Mouse (Mus musculus): ENCODE results near the gene Tspan10. TPM values are rescaled to one million over a fixed set of nuclear protein-coding genes. Genes with fewer than 3 reads are reported as not detected.
"Not testable (repeated sequence)": the region's sequence is repeated elsewhere in the genome, so short reads cannot be mapped to it uniquely, and the experiment has no call there.

The Tspan10 gene
- polyA plus RNA-seq (2015; fragmentation: Nextera tagmentation; extraction: Ambion mirVana) = not detected in 2 replicates

DNA sequence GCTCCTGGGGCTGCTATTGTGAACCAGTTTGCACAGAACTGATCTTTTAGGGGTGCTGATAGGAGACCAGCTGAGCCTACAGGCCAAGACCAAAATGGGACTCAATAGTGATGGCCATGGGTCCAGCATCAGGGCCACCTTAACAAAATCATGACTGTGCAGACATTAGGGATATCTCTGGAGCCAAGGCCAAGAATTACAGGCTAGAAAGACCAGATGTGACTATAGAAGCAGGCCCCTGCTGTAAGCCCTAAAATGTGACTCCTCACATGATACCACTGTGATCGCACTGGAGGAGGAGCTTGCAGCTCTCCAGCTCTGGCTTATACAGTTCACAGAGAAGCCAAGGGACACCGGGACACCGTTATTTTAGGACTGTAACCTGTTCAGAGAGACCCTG is at the start of gene Tspan10:
Gene Tspan10 (plus strand): TSS at position 301 of the 400 bp plus-strand sequence.
- no peaks in the 10 kb centered on the region for H3K27me3 ChIP-seq
- ATAC-seq (ENCODE audit: borderline replicate concordance, extremely low read depth, low FRiP score, low TSS enrichment) = no peak
- H3K4me2 ChIP-seq = no peak within 1 kb of the TSS
- H3K9ac ChIP-seq = no peak within 1 kb of the TSS
- no peaks in the 10 kb centered on the region for H3K9me3 ChIP-seq
- no peak within 1 kb of the TSS for H3K27ac ChIP-seq
- H3K4me3 ChIP-seq = no peak within 1 kb of the TSS
- 82% methylated on average over 3 of the region's 3 CpGs for WGBS
- H3K4me1 ChIP-seq = no peaks in the 10 kb centered on the region
- H3K36me3 ChIP-seq = no peaks in the 10 kb centered on the region

DNA sequence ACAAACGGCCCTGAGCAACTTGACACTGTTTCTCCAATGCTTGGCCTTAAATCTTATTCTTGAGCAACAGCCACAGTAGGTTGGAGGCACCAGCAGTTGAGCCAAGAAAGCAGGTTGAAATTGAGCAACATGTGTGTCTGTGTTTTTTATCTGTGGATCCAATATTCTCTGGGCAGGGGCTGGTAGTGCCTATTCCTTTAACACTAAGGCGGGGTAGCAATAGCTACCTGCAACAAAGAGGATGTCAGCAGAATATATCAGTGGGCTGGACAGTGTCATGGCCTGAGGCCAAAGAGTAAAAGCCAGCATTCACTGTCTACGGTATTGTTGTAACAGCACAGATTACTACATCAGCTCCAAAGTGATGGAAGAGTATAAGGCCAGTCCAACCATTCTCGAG is 46.8 kb upstream of the Tspan10 start:
- H3K36me3 ChIP-seq = peaks cover 79% of the 10 kb centered on the region
- WGBS = 78% methylated on average over 4 of the region's 4 CpGs
- no peak for ATAC-seq (ENCODE audit: borderline replicate concordance, extremely low read depth, low FRiP score, low TSS enrichment)

DNA sequence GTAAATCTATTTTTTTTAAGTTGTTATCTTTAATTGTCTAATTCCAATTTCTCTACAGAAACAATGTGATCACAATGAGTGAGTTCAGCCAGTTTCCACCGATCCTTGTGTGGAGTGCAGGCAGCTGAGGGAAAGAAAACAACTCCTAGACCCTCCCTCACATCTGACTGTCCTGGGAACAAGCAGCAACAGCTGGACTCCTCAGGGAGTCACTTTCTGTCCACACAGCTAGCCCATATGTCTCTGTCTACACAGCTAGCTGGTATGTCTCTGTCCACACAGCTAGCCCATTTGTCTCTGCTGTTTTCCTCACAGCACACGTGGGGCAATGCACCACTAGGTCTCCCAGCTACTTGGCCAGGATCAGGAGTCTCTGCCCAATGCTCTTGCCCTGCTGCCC is 44.8 kb upstream of the Tspan10 start:
- WGBS = 71% methylated on average over 2 of the region's 2 CpGs
- Histone ChIP-seq H3K4me2 (no peak overlapping the region), H3K4me1 (no peaks in the 10 kb centered on the region), H3K36me3 (peaks cover 78% of the 10 kb centered on the region), H3K27ac (no peak overlapping the region), H3K9ac (no peak overlapping the region), H3K9me3 (no peaks in the 10 kb centered on the region), H3K4me3 (no peak overlapping the region), H3K27me3 (no peaks in the 10 kb centered on the region)
- no peak for ATAC-seq (ENCODE audit: borderline replicate concordance, extremely low read depth, low FRiP score, low TSS enrichment)

More for the DNA sequence above, 46.8 kb upstream of the Tspan10 start:
- no peak overlapping the region for H3K4me2 ChIP-seq
- H3K27me3 ChIP-seq = no peaks in the 10 kb centered on the region
- no peaks in the 10 kb centered on the region for H3K4me1 ChIP-seq
- H3K9me3 ChIP-seq = no peaks in the 10 kb centered on the region
- H3K9ac ChIP-seq = no peak overlapping the region
- no peak overlapping the region for H3K27ac ChIP-seq
- no peak overlapping the region for H3K4me3 ChIP-seq

DNA sequence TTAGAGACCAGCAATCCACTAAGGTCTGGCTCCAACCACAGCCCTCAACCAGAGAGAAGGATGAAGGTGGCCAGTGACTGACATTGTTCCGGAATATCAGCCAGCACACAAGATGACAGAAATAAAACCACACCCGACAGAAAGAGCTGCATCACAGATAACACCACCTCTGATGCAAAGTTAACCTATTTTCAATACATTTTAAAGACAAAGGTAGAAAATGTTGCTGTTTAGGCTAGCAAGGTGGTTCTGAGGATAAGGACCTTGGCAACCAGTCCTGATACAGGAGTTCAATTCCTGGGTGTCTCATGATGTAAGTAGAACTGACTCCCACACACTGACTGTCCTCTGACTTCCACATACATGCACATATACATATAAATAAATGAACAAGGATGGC is 43.1 kb upstream of the Tspan10 start:
- H3K9me3 ChIP-seq = no peaks in the 10 kb centered on the region
- WGBS = 87% methylated on average over 2 of the region's 2 CpGs
- H3K27ac ChIP-seq = no peak overlapping the region
- H3K4me3 ChIP-seq = no peak overlapping the region
- ATAC-seq (ENCODE audit: borderline replicate concordance, extremely low read depth, low FRiP score, low TSS enrichment) = no peak
- H3K4me2 ChIP-seq = no peak overlapping the region
- H3K4me1 ChIP-seq = no peaks in the 10 kb centered on the region
- no peak overlapping the region for H3K9ac ChIP-seq
- H3K27me3 ChIP-seq = no peaks in the 10 kb centered on the region
- H3K36me3 ChIP-seq = peaks cover 78% of the 10 kb centered on the region

DNA sequence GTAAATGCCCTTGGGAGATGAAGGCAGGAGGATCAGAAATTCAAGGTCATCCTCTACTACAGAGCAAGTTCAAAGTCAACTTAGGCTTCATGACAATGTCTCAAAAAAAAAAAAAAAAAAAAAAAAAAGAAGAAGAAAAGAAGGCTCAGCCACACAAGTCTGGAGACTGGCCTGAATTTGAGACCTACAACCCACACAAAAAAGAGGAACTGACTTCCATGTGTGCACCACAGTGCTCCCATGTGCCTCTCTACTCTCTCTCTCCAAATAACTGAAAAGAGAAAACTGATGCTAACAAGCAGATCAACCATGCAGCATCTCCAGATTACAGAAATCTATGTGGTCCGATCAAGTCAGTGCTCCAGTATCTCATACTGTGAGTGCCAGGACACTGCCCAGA is 37.6 kb upstream of the Tspan10 start:
- Histone ChIP-seq H3K4me2 (no peak overlapping the region), H3K4me3 (no peak overlapping the region), H3K4me1 (no peaks in the 10 kb centered on the region), H3K9ac (no peak overlapping the region), H3K36me3 (peaks cover 86% of the 10 kb centered on the region), H3K27ac (no peak overlapping the region), H3K9me3 (no peaks in the 10 kb centered on the region), H3K27me3 (no peaks in the 10 kb centered on the region)
- ATAC-seq (ENCODE audit: borderline replicate concordance, extremely low read depth, low FRiP score, low TSS enrichment) = no peak
- 86% methylated on average over 1 of the region's 1 CpGs for WGBS

DNA sequence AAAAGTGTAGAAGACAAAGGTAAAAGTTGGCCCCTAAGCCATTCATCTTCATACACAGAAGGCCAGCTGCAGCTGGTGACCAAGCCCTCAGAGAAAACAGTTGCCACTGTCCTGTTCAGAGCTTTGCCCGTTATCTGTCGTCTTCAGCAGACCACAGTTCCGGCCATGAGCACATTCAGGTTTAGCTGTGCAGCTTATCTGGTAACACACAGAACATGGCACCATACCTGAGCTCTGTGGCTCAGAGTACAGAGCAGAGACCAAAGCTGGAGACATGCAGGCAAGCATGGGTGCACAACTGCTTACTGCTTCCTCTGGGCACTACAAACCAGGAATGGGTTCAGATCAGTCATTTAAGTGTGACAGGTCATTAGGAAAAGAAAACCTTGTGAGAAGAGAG is 36.6 kb upstream of the Tspan10 start:
- Histone ChIP-seq H3K4me1 (no peaks in the 10 kb centered on the region), H3K4me2 (no peak overlapping the region), H3K27ac (no peak overlapping the region), H3K36me3 (peaks cover 86% of the 10 kb centered on the region), H3K9ac (no peak overlapping the region), H3K27me3 (no peaks in the 10 kb centered on the region), H3K9me3 (no peaks in the 10 kb centered on the region), H3K4me3 (no peak overlapping the region)
- 94% methylated on average over 3 of the region's 3 CpGs for WGBS
- ATAC-seq (ENCODE audit: borderline replicate concordance, extremely low read depth, low FRiP score, low TSS enrichment) = no peak

DNA sequence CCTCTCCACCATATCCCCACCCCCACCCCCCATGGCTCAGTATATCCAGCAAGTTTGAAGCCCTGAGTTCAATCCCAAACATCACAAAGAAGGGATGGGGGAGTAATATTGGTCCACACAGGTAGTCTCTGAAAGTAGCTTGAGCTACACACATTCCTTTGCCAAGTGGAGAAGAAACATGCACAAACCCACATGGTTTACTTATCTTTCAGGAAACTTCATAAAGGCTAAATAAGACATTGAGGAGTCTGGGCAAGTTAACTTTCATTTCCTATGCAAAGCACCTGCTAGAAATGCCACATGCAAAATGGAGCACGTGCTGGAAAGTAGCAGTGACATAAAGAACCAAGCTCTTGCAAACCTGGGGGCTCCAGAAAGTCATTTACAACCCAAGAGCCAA is 36.0 kb upstream of the Tspan10 start:
- peaks cover 86% of the 10 kb centered on the region for H3K36me3 ChIP-seq
- H3K9me3 ChIP-seq = no peaks in the 10 kb centered on the region
- no peaks in the 10 kb centered on the region for H3K27me3 ChIP-seq
- H3K4me2 ChIP-seq = no peak overlapping the region
- ATAC-seq (ENCODE audit: borderline replicate concordance, extremely low read depth, low FRiP score, low TSS enrichment) = no peak
- no peaks in the 10 kb centered on the region for H3K4me1 ChIP-seq
- no peak overlapping the region for H3K4me3 ChIP-seq
- H3K9ac ChIP-seq = no peak overlapping the region
- 77% methylated on average over 1 of the region's 1 CpGs for WGBS
- no peak overlapping the region for H3K27ac ChIP-seq

DNA sequence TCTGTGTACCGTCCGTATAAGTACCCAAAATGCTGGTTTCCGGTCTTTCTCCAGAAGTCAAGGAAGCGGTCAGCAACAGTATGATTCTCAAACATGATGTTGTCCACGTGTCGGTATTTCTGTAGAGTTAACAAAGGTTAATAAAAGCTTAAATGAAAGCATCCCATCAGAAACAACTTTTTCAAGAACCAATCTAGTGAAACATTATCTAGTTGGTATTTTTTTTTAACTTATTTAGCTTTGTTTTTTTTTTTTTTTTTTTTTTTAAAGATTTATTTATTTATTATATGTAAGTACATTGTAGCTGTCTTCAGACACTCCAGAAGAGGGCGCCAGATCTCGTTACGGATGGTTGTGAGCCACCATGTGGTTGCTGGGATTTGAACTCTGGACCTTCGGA is 28.8 kb upstream of the Tspan10 start:
- H3K27ac ChIP-seq; H3K9me3 ChIP-seq; H3K27me3 ChIP-seq; H3K9ac ChIP-seq; ATAC-seq (ENCODE audit: borderline replicate concordance, extremely low read depth, low FRiP score, low TSS enrichment); H3K4me1 ChIP-seq; H3K4me2 ChIP-seq; H3K4me3 ChIP-seq: not testable (repeated sequence)
- WGBS = 94% methylated on average over 9 of the region's 10 CpGs
- peaks cover 92% of the 10 kb centered on the region for H3K36me3 ChIP-seq

DNA sequence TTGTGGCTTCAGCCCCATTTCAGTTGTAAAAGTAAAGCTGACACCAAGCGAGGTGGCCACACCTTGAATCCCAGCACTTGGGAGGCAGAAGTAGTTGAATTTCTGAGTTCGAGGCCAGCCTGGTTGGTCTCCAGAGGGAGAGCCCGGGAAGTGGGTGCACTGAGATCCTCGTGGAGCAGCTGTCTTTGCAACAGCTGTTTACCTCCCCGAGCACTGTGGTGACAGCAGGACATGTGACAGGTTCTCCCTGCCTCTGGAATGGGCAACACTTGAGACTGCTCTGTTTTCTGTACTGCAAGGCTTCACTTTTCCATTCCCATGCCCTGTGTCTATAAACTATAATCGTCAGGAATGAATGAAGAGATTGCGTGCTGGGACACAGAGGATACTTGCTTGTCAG is 24.6 kb upstream of the Tspan10 start:
- H3K4me2 ChIP-seq = no peak overlapping the region
- no peaks in the 10 kb centered on the region for H3K27me3 ChIP-seq
- no peak overlapping the region for H3K4me3 ChIP-seq
- no peak overlapping the region for H3K27ac ChIP-seq
- H3K4me1 ChIP-seq = no peaks in the 10 kb centered on the region
- H3K36me3 ChIP-seq = peaks cover 85% of the 10 kb centered on the region
- ATAC-seq (ENCODE audit: borderline replicate concordance, extremely low read depth, low FRiP score, low TSS enrichment) = no peak
- 83% methylated on average over 7 of the region's 7 CpGs for WGBS
- no peaks in the 10 kb centered on the region for H3K9me3 ChIP-seq
- H3K9ac ChIP-seq = no peak overlapping the region

DNA sequence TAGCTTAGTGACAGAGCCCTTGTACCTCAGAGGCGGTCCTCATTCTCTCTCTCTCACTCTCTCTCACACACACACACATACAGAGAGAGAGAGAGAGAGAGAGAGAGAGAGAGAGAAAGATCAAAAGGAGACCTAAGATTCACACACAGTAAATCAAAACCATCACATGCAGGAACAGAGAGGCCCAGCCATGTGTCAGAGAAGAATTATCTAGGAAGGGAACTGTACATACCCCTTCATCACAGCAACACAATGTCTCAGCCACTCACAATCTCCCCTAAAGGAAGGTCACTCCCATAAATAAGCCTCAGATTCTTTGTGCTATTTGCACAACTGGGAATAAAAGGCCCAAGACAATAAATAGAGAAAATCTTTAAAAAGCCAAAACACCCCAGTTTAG is 23.9 kb upstream of the Tspan10 start:
- WGBS = 75% methylated on average over 1 of the region's 1 CpGs
- H3K27me3 ChIP-seq = no peaks in the 10 kb centered on the region
- peaks cover 77% of the 10 kb centered on the region for H3K36me3 ChIP-seq
- no peak for ATAC-seq (ENCODE audit: borderline replicate concordance, extremely low read depth, low FRiP score, low TSS enrichment)
- no peak overlapping the region for H3K4me3 ChIP-seq
- no peaks in the 10 kb centered on the region for H3K9me3 ChIP-seq
- H3K4me2 ChIP-seq = no peak overlapping the region
- no peak overlapping the region for H3K27ac ChIP-seq
- H3K9ac ChIP-seq = no peak overlapping the region
- H3K4me1 ChIP-seq = no peaks in the 10 kb centered on the region

DNA sequence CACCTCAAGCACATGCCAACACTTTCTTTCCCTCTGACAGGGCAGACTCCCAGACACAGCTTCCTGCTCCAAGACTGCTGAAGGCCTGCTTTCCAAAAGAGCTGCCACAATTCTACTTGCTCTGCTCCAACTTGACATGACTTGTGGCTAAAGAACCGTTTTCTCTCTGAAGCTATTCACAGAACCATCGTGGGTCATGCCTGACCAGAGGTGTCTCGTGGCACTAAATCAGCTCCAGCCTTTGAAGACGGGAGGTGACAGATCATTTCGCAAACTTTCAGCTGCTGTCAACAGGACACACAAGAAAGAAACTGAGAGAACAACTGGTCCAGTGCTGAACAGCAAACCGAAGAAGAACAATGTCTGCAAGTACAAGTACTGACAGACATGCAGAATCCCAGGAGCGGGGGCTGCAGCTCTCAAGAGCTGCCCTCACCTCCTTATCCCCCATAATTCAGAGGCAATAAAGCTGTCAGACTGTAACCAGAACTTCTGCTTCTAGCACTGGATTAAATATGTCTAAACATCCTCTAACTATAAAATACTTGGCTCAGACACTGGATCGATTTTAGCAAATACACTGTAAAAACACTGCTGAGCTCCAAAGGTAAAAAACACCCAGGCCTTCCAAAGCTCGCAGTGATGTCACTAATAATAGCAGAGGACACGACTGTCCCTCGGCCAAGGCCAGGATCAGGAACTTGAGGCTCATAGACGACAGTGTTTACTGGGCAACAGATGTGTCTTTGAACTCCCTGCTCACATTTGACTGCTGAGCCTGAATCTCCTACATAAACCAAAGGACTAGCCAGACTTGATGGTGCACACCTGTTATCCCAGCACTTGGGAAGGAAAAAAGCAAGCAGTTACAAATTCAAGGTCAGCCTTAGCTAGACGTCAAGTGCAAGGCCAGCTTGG is 19.5 kb upstream of the Tspan10 start:
- Histone ChIP-seq H3K4me2 (no peak overlapping the region), H3K9me3 (no peaks in the 10 kb centered on the region), H3K36me3 (peaks cover 73% of the 10 kb centered on the region), H3K27me3 (no peaks in the 10 kb centered on the region), H3K4me3 (no peak overlapping the region), H3K9ac (no peak overlapping the region), H3K4me1 (no peaks in the 10 kb centered on the region), H3K27ac (no peak overlapping the region)
- WGBS = 71% methylated on average over 13 of the region's 13 CpGs
- no peak for ATAC-seq (ENCODE audit: borderline replicate concordance, extremely low read depth, low FRiP score, low TSS enrichment)

DNA sequence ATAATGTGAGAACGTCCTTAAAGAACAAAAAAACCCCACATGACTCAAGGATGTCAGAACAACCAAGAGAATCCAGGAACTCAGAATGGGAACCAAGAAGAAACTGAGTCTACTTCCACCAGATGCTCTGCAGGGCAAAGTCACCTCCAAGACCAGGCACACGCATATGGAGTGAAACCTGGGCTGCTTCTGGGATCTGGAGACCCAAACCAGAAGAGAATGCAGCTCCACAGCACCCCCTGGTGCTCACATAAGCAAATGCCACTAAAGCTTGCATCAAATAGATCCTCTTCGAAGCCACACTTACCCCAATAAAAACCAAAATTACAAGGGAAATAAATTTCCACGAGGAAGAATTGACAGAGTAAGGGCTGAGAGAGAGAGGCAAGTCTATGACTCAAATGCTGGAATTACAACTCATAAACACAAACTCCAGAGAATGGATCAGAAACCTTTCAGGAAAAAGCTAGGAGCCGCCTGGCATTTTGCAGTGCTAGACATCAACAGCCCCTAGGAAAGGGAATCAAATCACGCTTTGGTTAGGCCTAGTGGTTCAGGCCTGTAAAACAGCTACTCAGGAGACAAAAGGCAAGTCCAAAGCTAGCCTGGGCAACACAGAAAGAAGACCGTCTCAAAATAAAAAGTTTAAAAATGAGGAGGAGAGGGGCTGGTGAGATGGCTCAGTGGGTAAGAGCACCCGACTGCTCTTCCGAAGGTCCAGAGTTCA is 18.7 kb upstream of the Tspan10 start:
- Histone ChIP-seq H3K27me3 (no peaks in the 10 kb centered on the region), H3K27ac (no peak overlapping the region), H3K9me3 (no peaks in the 10 kb centered on the region), H3K4me1 (no peaks in the 10 kb centered on the region), H3K9ac (no peak overlapping the region), H3K36me3 (peaks cover 73% of the 10 kb centered on the region), H3K4me2 (no peak overlapping the region), H3K4me3 (no peak overlapping the region)
- 62% methylated on average over 9 of the region's 9 CpGs for WGBS
- ATAC-seq (ENCODE audit: borderline replicate concordance, extremely low read depth, low FRiP score, low TSS enrichment) = no peak

Data from lung, embryonic 15.5 days (tissue).